Mouse (Mus musculus) liver, embryonic 11.5 days (tissue): ENCODE results near the gene 4933412E24Rik. TPM values are rescaled to one million over a fixed set of nuclear protein-coding genes. Genes with fewer than 3 reads are reported as not detected.

ENCODE experiments used
- ATAC-seq: fragments of 200-750 bp; cut with Nextera tagmentation; replicated peaks from 2 replicates; pipeline ENCODE4 v1.8.0; 2017; ENCODE audit warnings: moderate number of reproducible peaks, mild to moderate bottlenecking, moderate TSS enrichment, moderate library complexity; ENCODE audit not compliant: low FRiP score
- DNase-seq: peaks from one replicate; pipeline ENCODE4 v3.0.0-alpha.2; 2017; ENCODE audit warnings: low spot score
- H3K27ac ChIP-seq: fragments of 300-500 bp; sonication (generic); 2 replicates; pipeline ENCODE4 v1.5.1; 2014; ENCODE audit warnings: mild to moderate bottlenecking, low read depth, low read length, control low read depth
- H3K27me3 ChIP-seq: fragments of 300-500 bp; sonication (generic); replicated peaks from 2 replicates; pipeline ENCODE4 v1.6.1; 2014; ENCODE audit warnings: low read length, mixed read lengths; ENCODE audit not compliant: control insufficient read depth, insufficient read depth
- H3K36me3 ChIP-seq: fragments of 300-500 bp; sonication (generic); 2 replicates; pipeline ENCODE4 v1.6.1; 2014; ENCODE audit warnings: mild to moderate bottlenecking, low read length, moderate library complexity, mixed read lengths; ENCODE audit not compliant: control insufficient read depth, insufficient read depth
- H3K4me1 ChIP-seq: fragments of 300-500 bp; sonication (generic); replicated peaks from 2 replicates; pipeline ENCODE4 v1.6.1; 2014; ENCODE audit warnings: low read length, mixed read lengths; ENCODE audit not compliant: control insufficient read depth, insufficient read depth
- H3K4me2 ChIP-seq: fragments of 300-500 bp; sonication (generic); 2 replicates; pipeline ENCODE4 v1.6.1; 2014; ENCODE audit warnings: mild to moderate bottlenecking, control low read depth, moderate library complexity
- H3K4me3 ChIP-seq: fragments of 300-500 bp; sonication (generic); 2 replicates; pipeline ENCODE4 v1.5.1; 2014; ENCODE audit warnings: low read depth, low read length, control low read depth
- H3K9ac ChIP-seq: fragments of 300-500 bp; sonication (generic); 2 replicates; pipeline ENCODE4 v1.6.1; 2014; ENCODE audit warnings: low read depth, low read length, control low read depth
- H3K9me3 ChIP-seq: fragments of 300-500 bp; sonication (generic); 2 replicates; pipeline ENCODE4 v1.6.1; 2016; ENCODE audit warnings: low read length, inconsistent platforms, mixed read lengths; ENCODE audit not compliant: control insufficient read depth
- WGBS: fragments of 180-500 bp; shearing (Covaris S2); extraction: QIAGEN DNeasy Blood & Tissue Kit; methylation state at CpG from one replicate; pipeline ENCODE4 v1.1.7; 2014; 5-methylcytosine and 5-hydroxymethylcytosine counted together
- polyA plus RNA-seq: library from polyadenylated mRNA; unstranded; fragments of >200 nt; fragmentation: Nextera tagmentation; extraction: Ambion mirVana; gene quantifications from 2 replicates; pipeline ENCODE4 v1.2.1, GENCODE M21; 2014

Gene 4933412E24Rik
- not detected in 2 replicates for polyA plus RNA-seq

GRCm38 (mm10) chr15:60016513-60016912, at the start of gene 4933412E24Rik:
Gene 4933412E24Rik (minus strand): TSS chr15:60016613.
- H3K27me3 ChIP-seq: no peaks in the 10 kb centered on the region
- WGBS: 87% methylated on average over 7 of the region's 7 CpGs
- no peaks in the 10 kb centered on the region for H3K9me3 ChIP-seq
- H3K4me1 ChIP-seq: no peaks in the 10 kb centered on the region
- no peak within 1 kb of the TSS for H3K9ac ChIP-seq
- ATAC-seq: no peak
- no peaks in the 10 kb centered on the region for H3K36me3 ChIP-seq
- no peak for DNase-seq
- H3K27ac ChIP-seq: no peak within 1 kb of the TSS
- H3K4me2 ChIP-seq: no peak within 1 kb of the TSS
- no peak within 1 kb of the TSS for H3K4me3 ChIP-seq

GRCm38 (mm10) chr15:60030728-60031127, 14.3 kb upstream of the 4933412E24Rik start:
- Histone ChIP-seq H3K9me3 (no peaks in the 10 kb centered on the region), H3K4me1 (no peaks in the 10 kb centered on the region), H3K36me3 (no peaks in the 10 kb centered on the region), H3K4me3 (no peak overlapping the region), H3K9ac (no peak overlapping the region), H3K27me3 (no peaks in the 10 kb centered on the region), H3K4me2 (no peak overlapping the region), H3K27ac (no peak overlapping the region)
- DNase-seq: no peak
- no peak for ATAC-seq
- 63% methylated on average over 3 of the region's 3 CpGs for WGBS

DNA sequence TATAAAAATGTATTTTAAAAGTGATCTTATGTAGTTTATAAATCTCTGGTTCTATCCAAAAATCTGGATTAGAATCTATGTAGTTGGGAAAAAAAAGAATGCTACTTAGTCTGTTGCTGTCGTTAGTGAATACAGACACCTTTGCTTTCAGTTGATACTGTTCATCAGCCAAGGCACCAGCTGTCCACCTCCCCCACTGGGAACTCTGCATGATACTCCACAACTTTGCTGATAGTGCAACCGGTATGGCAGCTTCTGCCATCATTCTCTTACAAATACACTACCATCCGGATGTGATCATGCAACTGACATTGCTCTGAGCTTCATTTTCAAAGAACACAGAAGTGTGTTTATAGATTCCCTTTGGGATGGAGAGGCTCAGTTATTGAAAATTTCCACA, 4.8 kb upstream of the 4933412E24Rik start:
- Histone ChIP-seq H3K4me2 (no peak overlapping the region), H3K9me3 (no peaks in the 10 kb centered on the region), H3K9ac (no peak overlapping the region), H3K27me3 (no peaks in the 10 kb centered on the region), H3K4me1 (no peaks in the 10 kb centered on the region), H3K4me3 (no peak overlapping the region), H3K27ac (no peak overlapping the region), H3K36me3 (no peaks in the 10 kb centered on the region)
- ATAC-seq (no peak), DNase-seq (no peak)
- WGBS: 32% methylated on average over 3 of the region's 3 CpGs

DNA sequence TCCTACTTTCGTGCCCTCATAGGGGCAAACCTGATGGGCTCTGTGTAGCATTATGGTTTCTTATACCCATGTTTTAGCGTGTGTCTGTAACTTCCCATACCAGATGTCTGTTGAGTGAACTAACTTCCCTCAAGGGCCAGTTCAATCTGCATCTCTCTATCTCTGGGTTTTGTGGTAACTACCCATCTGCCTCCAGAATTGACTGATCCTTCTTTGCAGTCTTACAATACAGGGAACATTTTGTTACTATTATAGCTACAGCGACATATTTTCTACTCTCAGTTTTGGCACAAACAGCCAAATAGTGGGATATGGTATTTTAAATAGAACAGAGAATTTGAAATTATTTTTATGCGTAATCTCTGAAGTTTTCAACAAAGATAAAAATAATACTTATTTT, 6.2 kb downstream of the 4933412E24Rik start:
- H3K9ac ChIP-seq: no peak overlapping the region
- 83% methylated on average over 4 of the region's 4 CpGs for WGBS
- no peaks in the 10 kb centered on the region for H3K4me1 ChIP-seq
- H3K9me3 ChIP-seq: no peaks in the 10 kb centered on the region
- no peaks in the 10 kb centered on the region for H3K36me3 ChIP-seq
- H3K27me3 ChIP-seq: no peaks in the 10 kb centered on the region
- ATAC-seq (no peak), DNase-seq (no peak)
- no peak overlapping the region for H3K4me3 ChIP-seq
- H3K27ac ChIP-seq: no peak overlapping the region
- no peak overlapping the region for H3K4me2 ChIP-seq

GRCm38 (mm10) chr15:60009610-60010009, 6.8 kb downstream of the 4933412E24Rik start:
- Histone ChIP-seq H3K9me3 (no peaks in the 10 kb centered on the region), H3K27ac (no peak overlapping the region), H3K27me3 (no peaks in the 10 kb centered on the region), H3K9ac (no peak overlapping the region), H3K4me2 (no peak overlapping the region), H3K4me1 (no peaks in the 10 kb centered on the region), H3K4me3 (no peak overlapping the region), H3K36me3 (no peaks in the 10 kb centered on the region)
- ATAC-seq (no peak), DNase-seq (no peak)
- WGBS: 73% methylated on average over 3 of the region's 3 CpGs

GRCm38 (mm10) chr15:59983777-59984176, 32.6 kb downstream of the 4933412E24Rik start:
- 65% methylated on average over 4 of the region's 4 CpGs for WGBS
- Histone ChIP-seq H3K4me1 (no peaks in the 10 kb centered on the region), H3K4me3 (no peak overlapping the region), H3K36me3 (no peaks in the 10 kb centered on the region), H3K9ac (no peak overlapping the region), H3K9me3 (no peaks in the 10 kb centered on the region), H3K4me2 (no peak overlapping the region), H3K27ac (no peak overlapping the region), H3K27me3 (no peaks in the 10 kb centered on the region)
- ATAC-seq (no peak), DNase-seq (no peak)

DNA sequence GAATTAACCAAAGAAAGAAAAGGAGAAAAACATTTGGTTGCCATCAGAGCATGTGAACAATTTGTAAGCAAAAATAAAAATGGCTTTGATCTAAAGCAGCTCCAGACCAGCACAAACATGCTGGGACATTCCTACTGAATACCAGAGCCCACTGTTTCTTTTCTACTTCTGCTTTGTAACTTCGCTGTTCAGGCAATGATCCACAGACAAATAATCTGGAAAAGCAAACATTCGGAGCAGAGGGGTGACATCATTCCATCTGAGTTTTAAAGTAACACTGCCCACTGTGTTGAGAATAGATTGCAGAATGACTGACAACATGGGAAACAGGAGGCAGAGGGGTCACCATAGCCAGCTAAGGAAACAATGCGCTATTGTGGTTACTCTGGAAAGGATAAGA, 41.1 kb downstream of the 4933412E24Rik start:
- no peaks in the 10 kb centered on the region for H3K9me3 ChIP-seq
- H3K4me3 ChIP-seq: no peak overlapping the region
- H3K27me3 ChIP-seq: no peaks in the 10 kb centered on the region
- H3K27ac ChIP-seq: no peak overlapping the region
- ATAC-seq (no peak), DNase-seq (no peak)
- H3K9ac ChIP-seq: no peak overlapping the region
- no peak overlapping the region for H3K4me2 ChIP-seq
- H3K36me3 ChIP-seq: no peaks in the 10 kb centered on the region
- H3K4me1 ChIP-seq: no peaks in the 10 kb centered on the region
- 48% methylated on average over 3 of the region's 3 CpGs for WGBS

- DNase-seq (no peak), ATAC-seq (no peak)
- Histone ChIP-seq H3K4me3 (no peak overlapping the region), H3K9ac (no peak overlapping the region), H3K4me2 (no peak overlapping the region), H3K9me3 (no peaks in the 10 kb centered on the region), H3K27ac (no peak overlapping the region), H3K27me3 (no peaks in the 10 kb centered on the region), H3K36me3 (no peaks in the 10 kb centered on the region), H3K4me1 (no peaks in the 10 kb centered on the region)
- WGBS: 68% methylated on average over 5 of the region's 5 CpGs
Observed at GRCm38 (mm10) chr15:59974584-59974983, 41.8 kb downstream of the 4933412E24Rik start.

DNA sequence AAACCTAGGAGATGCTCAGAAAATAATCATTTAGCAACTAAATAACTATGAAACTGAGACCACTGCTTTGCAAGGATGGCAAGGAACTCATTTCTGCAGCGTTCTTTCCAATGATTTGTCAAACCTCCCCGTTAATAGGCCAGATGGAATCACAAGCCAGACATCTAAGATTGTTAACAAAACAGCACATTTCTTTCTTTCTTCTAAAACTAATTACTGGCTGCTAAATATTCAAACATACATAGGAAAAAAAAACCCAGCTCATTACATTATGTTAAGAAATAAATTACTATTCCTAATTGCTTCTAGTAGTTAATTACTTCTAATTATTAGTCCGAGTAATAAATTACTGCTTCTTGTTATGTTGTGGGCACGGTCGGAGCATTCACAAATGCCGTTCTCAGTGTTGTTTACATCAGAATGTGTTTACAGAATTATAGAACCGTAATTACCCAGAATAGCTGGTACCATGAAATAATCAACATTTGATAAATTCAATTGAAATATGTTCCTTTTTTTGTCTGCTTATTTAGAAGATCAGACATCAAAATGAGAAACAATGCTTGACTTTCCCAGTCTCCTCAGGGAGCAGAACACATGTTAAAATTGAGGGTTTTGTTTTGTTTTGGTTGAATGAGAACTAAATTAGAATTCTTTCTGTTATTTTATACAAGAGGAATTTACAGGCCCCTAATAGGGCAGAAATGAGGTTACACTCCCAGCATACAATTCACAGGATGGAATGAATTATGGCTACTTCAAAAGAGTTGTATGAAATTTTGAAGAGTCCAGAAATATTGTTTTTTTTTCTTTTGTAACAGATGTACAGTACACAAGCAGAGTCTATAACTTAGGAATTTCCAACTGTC, 42.5 kb downstream of the 4933412E24Rik start:
- WGBS: 87% methylated on average over 7 of the region's 7 CpGs
- H3K27me3 ChIP-seq: no peaks in the 10 kb centered on the region
- no peaks in the 10 kb centered on the region for H3K36me3 ChIP-seq
- no peaks in the 10 kb centered on the region for H3K4me1 ChIP-seq
- no peak overlapping the region for H3K4me3 ChIP-seq
- no peak overlapping the region for H3K27ac ChIP-seq
- no peak for DNase-seq
- ATAC-seq: no peak
- no peak overlapping the region for H3K4me2 ChIP-seq
- H3K9me3 ChIP-seq: no peaks in the 10 kb centered on the region
- H3K9ac ChIP-seq: no peak overlapping the region
